Mouse (Mus musculus) limb, embryonic 11.5 days (tissue): ENCODE results near the gene 1700102P08Rik. TPM values are rescaled to one million over a fixed set of nuclear protein-coding genes. Genes with fewer than 3 reads are reported as not detected.

Experiments
- ATAC-seq: fragments of 200-750 bp; cut with Nextera tagmentation; 2 replicates; pipeline ENCODE4 v1.8.0; 2017; ENCODE audit warnings: low read depth; ENCODE audit not compliant: insufficient number of reproducible peaks, low FRiP score, low TSS enrichment
- DNase-seq: peaks from one replicate; pipeline ENCODE4 v3.0.0-alpha.2; 2015; ENCODE audit warnings: low spot score
- H3K27ac ChIP-seq: fragments of 300-500 bp; sonication (generic); replicated peaks from 2 replicates; pipeline ENCODE4 v1.5.1; 2014; ENCODE audit warnings: low read depth, mild to moderate bottlenecking, low read length
- H3K27me3 ChIP-seq: fragments of 300-500 bp; sonication (generic); 2 replicates; pipeline ENCODE4 v1.6.1; 2014; ENCODE audit warnings: mild to moderate bottlenecking, low read length, mixed read lengths; ENCODE audit not compliant: control insufficient read depth, insufficient read depth
- H3K36me3 ChIP-seq: fragments of 300-500 bp; sonication (generic); 2 replicates; pipeline ENCODE4 v1.6.1; 2014; ENCODE audit warnings: mild to moderate bottlenecking, low read length, moderate library complexity, mixed read lengths; ENCODE audit not compliant: control insufficient read depth, insufficient read depth
- H3K4me1 ChIP-seq: fragments of 300-500 bp; sonication (generic); 2 replicates; pipeline ENCODE4 v1.6.1; 2014; ENCODE audit warnings: low read length, mixed read lengths; ENCODE audit not compliant: control insufficient read depth, insufficient read depth
- H3K4me2 ChIP-seq: fragments of 300-500 bp; sonication (generic); 2 replicates; pipeline ENCODE4 v1.6.1; 2014; ENCODE audit warnings: low read depth, mild to moderate bottlenecking, moderate library complexity; ENCODE audit not compliant: severe bottlenecking
- H3K4me3 ChIP-seq: fragments of 300-500 bp; sonication (generic); 2 replicates; pipeline ENCODE4 v1.5.1; 2014; ENCODE audit warnings: low read depth, low read length
- H3K9ac ChIP-seq: fragments of 300-500 bp; sonication (generic); 2 replicates; pipeline ENCODE4 v1.6.1; 2014; ENCODE audit warnings: mild to moderate bottlenecking, low read length
- H3K9me3 ChIP-seq: fragments of 300-500 bp; sonication (generic); 2 replicates; pipeline ENCODE4 v1.6.1; 2016; ENCODE audit warnings: low read length; ENCODE audit not compliant: control insufficient read depth
- WGBS: fragments of 180-500 bp; shearing (Covaris S2); extraction: QIAGEN DNeasy Blood & Tissue Kit; methylation state at CpG from one replicate; pipeline ENCODE4 v1.1.7; 2014; 5-methylcytosine and 5-hydroxymethylcytosine counted together
- polyA plus RNA-seq: library from polyadenylated mRNA; unstranded; fragments of >200 nt; fragmentation: Nextera tagmentation; extraction: Ambion mirVana; gene quantifications from 2 replicates; pipeline ENCODE4 v1.2.1, GENCODE M21; 2014

Gene 1700102P08Rik
- polyA plus RNA-seq, 1 experiment from 2014 or later: 0.57 TPM

DNA sequence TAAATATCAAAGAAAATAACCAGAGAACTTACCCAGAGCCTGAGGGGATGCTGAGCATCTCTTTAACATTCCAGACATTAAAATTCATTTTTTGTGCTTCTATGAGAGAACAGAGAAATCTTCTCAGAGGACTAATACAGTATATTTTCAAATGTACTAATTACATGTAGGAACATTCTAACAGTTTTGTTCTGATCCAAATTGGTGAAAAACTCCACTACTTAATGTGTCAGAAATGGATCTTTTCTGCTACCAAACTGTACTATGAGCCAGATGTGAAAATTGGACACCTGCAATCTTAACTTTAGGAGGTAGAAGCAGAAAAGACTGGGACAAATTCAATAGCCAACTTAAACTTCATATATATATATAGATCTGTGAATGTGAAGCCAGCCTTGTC is 35.8 kb downstream of the 1700102P08Rik start, which contains the start of gene Ccdc36:
TSS of gene Ccdc36 (minus strand) at position 101 of the 400 bp plus-strand sequence.
- Histone ChIP-seq H3K36me3 (no peaks in the 10 kb centered on the region), H3K9me3 (no peaks in the 10 kb centered on the region), H3K4me3 (no peak within 1 kb of the TSS), H3K27me3 (no peaks in the 10 kb centered on the region), H3K27ac (no peak within 1 kb of the TSS), H3K9ac (no peak within 1 kb of the TSS), H3K4me2 (no peak within 1 kb of the TSS), H3K4me1 (0 out of 2 replicates have a peak, but pooled peaks cover 3% of the 10 kb centered on the region)
- DNase-seq: no peak
- ATAC-seq: no peak

DNA sequence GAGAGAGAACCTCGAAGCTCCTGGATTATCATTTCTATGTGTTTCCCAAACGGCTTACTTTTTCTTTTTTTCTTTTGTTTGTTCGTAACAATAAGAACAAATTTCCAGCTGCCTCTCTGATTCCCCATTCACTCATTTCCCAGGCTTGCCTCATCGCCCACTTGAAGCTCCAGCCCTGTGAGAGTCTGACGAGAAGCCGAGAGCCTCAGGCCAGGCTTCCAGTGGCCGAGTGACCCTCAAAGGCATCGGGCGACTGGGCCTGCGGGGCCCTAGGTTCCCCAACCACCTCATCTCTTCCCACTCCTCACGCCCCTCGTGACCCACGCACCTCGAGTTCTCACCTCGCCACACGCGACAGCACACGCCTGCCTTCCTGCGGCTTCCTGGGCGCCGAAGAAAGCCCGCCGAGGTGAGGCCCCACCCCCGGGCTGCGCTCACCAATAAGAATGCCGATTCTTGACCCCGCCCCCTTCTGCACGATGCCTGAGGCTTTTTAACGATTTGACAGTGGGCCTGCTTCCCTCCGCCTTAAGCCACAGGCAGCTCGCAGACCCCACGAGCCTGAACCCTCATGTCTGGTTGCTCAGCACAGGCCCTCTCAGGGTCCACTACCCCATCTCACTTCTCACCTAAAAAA is 38.9 kb downstream of the 1700102P08Rik start:
- Histone ChIP-seq H3K27ac (no peak overlapping the region), H3K4me3 (no peak overlapping the region), H3K36me3 (no peaks in the 10 kb centered on the region), H3K4me1 (0 out of 2 replicates have a peak, but pooled peaks cover 3% of the 10 kb centered on the region), H3K4me2 (peak overlapping the region; percentile 36), H3K27me3 (no peaks in the 10 kb centered on the region), H3K9ac (0 out of 2 replicates have a peak overlapping the region, but pooled peaks have one; percentile 12), H3K9me3 (no peaks in the 10 kb centered on the region)
- ATAC-seq (peak; percentile 44), DNase-seq (peak; percentile 68)
- WGBS: 49% methylated on average over 32 of the region's 32 CpGs

DNA sequence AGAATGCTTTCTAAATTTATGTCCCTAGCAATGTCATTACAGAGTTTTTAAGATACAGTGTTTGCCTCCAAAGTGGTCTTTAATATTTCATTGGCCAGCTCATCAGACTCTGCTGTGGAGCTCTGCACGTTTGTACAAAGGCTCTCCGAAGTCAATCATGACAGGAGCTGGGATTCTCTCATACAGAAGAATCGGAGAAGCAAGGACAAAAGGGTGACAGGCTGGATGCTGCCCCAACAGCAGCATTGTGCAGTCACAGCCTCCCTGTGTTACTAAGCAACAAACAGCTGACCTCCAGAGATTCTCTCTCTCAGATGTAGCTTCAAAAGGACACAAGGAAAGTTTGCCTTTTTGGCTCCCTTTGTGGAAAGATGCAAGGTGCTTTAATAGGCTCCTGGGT is 43.6 kb downstream of the 1700102P08Rik start, which contains the start of gene BC048562:
TSS of gene BC048562 (plus strand) at position 301 of the 400 bp plus-strand sequence.
- Histone ChIP-seq H3K4me2 (no peak within 1 kb of the TSS), H3K4me1 (0 out of 2 replicates have a peak, but pooled peaks cover 3% of the 10 kb centered on the region), H3K9me3 (no peaks in the 10 kb centered on the region), H3K36me3 (no peaks in the 10 kb centered on the region), H3K4me3 (no peak within 1 kb of the TSS), H3K27me3 (no peaks in the 10 kb centered on the region), H3K9ac (no peak within 1 kb of the TSS), H3K27ac (no peak within 1 kb of the TSS)
- 79% methylated on average over 3 of the region's 3 CpGs for WGBS
- ATAC-seq (no peak), DNase-seq (no peak)

DNA sequence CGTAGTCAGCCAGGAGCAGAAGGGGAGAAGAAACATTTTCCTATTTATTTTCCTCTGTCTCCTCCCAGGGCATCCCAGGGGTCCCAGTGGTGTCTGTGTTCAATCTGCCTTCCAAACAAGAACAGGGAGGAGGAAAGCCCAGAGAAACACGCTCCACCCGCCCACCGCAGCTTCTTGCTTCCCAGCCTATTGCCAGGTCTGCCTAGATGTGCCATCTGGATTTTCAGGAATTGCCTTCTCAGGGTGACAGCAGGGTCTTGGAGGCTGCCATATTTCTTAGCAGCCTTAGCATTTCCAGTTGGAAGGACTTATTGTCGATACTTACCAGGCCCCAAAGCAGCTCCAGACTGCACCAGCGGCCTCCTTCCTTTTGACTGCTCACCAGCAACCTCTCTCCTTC is 46.6 kb downstream of the 1700102P08Rik start:
- no peaks in the 10 kb centered on the region for H3K9me3 ChIP-seq
- DNase-seq (no peak), ATAC-seq (no peak)
- WGBS: 85% methylated on average over 6 of the region's 6 CpGs
- H3K4me3 ChIP-seq: no peak overlapping the region
- H3K36me3 ChIP-seq: no peaks in the 10 kb centered on the region
- H3K9ac ChIP-seq: no peak overlapping the region
- H3K27ac ChIP-seq: no peak overlapping the region
- H3K4me1 ChIP-seq: no peaks in the 10 kb centered on the region
- no peak overlapping the region for H3K4me2 ChIP-seq
- H3K27me3 ChIP-seq: no peaks in the 10 kb centered on the region

DNA sequence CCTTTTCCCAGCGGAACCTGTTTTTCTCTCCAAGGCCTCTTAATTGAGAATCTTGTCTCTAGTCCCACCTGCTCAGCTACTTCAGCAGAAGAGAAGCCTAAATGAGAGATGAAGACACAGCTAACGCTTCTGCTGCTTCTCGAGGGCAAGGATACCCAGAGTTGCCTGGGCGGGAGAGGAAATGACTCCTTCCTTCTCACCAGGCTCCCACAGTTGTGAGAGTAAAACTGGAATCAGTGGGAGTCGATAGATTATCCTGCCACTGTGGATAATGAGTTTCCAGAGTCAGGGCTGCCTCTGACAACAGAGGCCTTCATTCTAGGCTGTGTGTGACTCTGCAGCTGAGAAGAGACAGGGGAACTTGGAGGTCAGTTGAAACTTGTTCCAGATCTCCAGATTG is 47.9 kb downstream of the 1700102P08Rik start:
- H3K4me3 ChIP-seq: no peak overlapping the region
- no peak overlapping the region for H3K4me2 ChIP-seq
- WGBS: 80% methylated on average over 5 of the region's 5 CpGs
- ATAC-seq: no peak
- no peaks in the 10 kb centered on the region for H3K27me3 ChIP-seq
- DNase-seq: no peak
- no peaks in the 10 kb centered on the region for H3K4me1 ChIP-seq
- H3K9me3 ChIP-seq: no peaks in the 10 kb centered on the region
- H3K9ac ChIP-seq: no peak overlapping the region
- no peaks in the 10 kb centered on the region for H3K36me3 ChIP-seq
- H3K27ac ChIP-seq: no peak overlapping the region

DNA sequence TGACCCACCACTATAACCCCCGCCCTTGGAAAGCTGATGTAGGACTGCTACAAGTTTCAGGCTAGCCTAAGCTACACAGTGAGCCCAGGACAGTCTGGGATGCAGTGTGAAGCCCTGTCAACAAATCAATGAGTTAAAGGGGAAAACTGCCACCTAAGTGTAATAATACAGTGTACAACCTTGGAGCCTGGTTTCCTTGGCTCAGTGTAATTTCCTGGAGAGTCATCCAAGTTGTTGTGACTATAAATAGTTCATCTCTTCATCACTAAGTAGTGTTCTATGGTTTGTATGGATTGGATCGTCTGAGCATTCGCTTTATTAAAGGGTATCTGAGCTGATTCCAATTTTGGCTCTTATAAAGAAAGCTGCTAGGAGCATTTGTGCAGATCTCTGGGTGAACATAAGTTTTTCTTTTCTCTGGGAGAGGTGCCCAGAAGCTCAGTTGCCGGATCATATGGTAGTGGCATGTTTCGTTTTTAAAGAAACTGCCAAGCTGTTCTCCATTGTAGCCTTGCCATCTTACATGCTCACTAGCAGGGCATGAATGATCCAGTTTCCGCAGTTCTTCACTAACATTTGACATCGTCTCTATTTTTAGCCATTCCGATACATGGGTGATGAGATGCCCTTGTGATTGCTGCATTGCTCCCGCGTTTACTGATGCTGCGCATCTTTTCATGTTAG is 48.8 kb downstream of the 1700102P08Rik start:
- Histone ChIP-seq H3K36me3 (no peaks in the 10 kb centered on the region), H3K9ac (no peak overlapping the region), H3K27ac (no peak overlapping the region), H3K4me3 (no peak overlapping the region), H3K4me2 (no peak overlapping the region), H3K9me3 (no peaks in the 10 kb centered on the region), H3K27me3 (no peaks in the 10 kb centered on the region), H3K4me1 (no peaks in the 10 kb centered on the region)
- 93% methylated on average over 11 of the region's 11 CpGs for WGBS
- ATAC-seq (no peak), DNase-seq (no peak)

DNA sequence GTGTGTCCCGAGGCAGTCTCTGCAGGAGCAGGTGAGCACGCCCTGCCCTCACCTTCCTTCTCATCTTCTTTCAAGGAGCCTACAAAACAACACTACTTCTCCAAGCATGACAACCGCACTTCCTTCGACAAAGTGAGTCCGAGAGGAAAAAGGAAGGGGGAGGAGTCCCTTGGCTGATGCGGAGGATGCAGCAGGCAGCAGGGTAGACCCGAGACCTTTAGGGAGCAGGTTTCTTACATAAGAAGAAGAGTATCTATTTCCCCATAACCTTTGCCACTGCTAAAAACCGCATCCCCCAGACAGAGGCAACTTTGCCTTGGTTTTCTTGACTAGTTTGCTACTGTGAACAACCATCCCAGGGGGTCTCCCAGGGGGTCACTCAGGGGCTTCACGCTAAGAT is 52.5 kb downstream of the 1700102P08Rik start:
- H3K9me3 ChIP-seq: no peaks in the 10 kb centered on the region
- no peak overlapping the region for H3K27ac ChIP-seq
- H3K27me3 ChIP-seq: no peaks in the 10 kb centered on the region
- H3K4me1 ChIP-seq: peaks cover 6% of the 10 kb centered on the region
- 67% methylated on average over 9 of the region's 9 CpGs for WGBS
- H3K4me2 ChIP-seq: no peak overlapping the region
- no peak overlapping the region for H3K9ac ChIP-seq
- H3K36me3 ChIP-seq: no peaks in the 10 kb centered on the region
- DNase-seq (no peak), ATAC-seq (no peak)
- H3K4me3 ChIP-seq: no peak overlapping the region

DNA sequence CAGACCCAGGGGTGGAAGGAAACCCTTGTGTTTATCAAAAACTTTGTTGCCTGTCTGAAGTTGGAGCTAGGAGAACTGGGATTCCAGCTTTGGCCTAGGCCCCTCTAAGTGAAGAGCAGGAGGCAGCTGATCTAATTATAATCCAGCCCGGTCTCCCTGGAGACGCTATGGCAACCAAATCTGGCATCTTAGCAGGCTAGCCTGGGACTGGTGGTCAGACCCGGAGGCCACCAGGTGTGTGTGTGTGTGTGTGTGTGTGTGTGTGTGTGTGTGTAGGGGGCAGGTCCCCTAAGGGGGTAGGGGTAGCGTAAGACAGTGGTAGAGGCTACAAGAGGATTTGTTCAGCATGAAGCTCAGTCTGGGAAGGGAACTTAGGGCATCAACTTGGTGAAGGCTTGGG is 57.3 kb downstream of the 1700102P08Rik start:
- DNase-seq (peak; percentile 66), ATAC-seq (no peak)
- Histone ChIP-seq H3K9me3 (no peaks in the 10 kb centered on the region), H3K36me3 (no peaks in the 10 kb centered on the region), H3K4me1 (peaks cover 19% of the 10 kb centered on the region), H3K9ac (no peak overlapping the region), H3K27me3 (no peaks in the 10 kb centered on the region), H3K4me2 (peak overlapping the region; percentile 17; the same call in 1 of the 2 replicates), H3K27ac (no peak overlapping the region; the same call in 1 of the 2 replicates), H3K4me3 (no peak overlapping the region)
- WGBS: 57% methylated on average over 4 of the region's 4 CpGs
